Mouse (Mus musculus) stomach, postnatal 0 days (tissue): ENCODE data around the gene Hsd17b7. TPM values are rescaled to one million over a fixed set of nuclear protein-coding genes. Genes with fewer than 3 reads are reported as not detected.

Experiments
- ATAC-seq: fragments of 200-750 bp; cut with Nextera tagmentation; 2 replicates; pipeline ENCODE4 v1.8.0; 2017; ENCODE audit not compliant: low FRiP score, low TSS enrichment
- DNase-seq: peaks from one replicate; pipeline ENCODE4 v3.0.0-alpha.2; 2016; ENCODE audit warnings: low spot score
- H3K27ac ChIP-seq: fragments of 300-500 bp; sonication (generic); replicated peaks from 2 replicates; pipeline ENCODE4 v1.5.1; 2014; ENCODE audit warnings: mild to moderate bottlenecking, control low read depth
- H3K27me3 ChIP-seq: fragments of 300-500 bp; sonication (generic); 2 replicates; pipeline ENCODE4 v1.6.1; 2014; ENCODE audit warnings: low read length; ENCODE audit not compliant: control insufficient read depth, insufficient read depth
- H3K36me3 ChIP-seq: fragments of 300-500 bp; sonication (generic); 2 replicates; pipeline ENCODE4 v1.6.1; 2014; ENCODE audit warnings: low read length, mixed read lengths; ENCODE audit not compliant: control insufficient read depth, insufficient read depth
- H3K4me1 ChIP-seq: fragments of 300-500 bp; sonication (generic); replicated peaks from 2 replicates; pipeline ENCODE4 v1.6.1; 2014; ENCODE audit warnings: antibody characterized with exemption; ENCODE audit not compliant: control insufficient read depth, insufficient read depth
- H3K4me2 ChIP-seq: fragments of 300-500 bp; sonication (generic); replicated peaks from 2 replicates; pipeline ENCODE4 v1.6.1; 2014; ENCODE audit warnings: low read depth, mild to moderate bottlenecking, control low read depth, moderate library complexity
- H3K4me3 ChIP-seq: fragments of 300-500 bp; sonication (generic); 2 replicates; pipeline ENCODE4 v1.5.1; 2014; ENCODE audit warnings: low read depth, low read length, control low read depth
- H3K9ac ChIP-seq: fragments of 300-500 bp; sonication (generic); 2 replicates; pipeline ENCODE4 v1.6.1; 2014; ENCODE audit warnings: mild to moderate bottlenecking, low read length, control low read depth, mixed read lengths
- H3K9me3 ChIP-seq: fragments of 300-500 bp; sonication (generic); 2 replicates; pipeline ENCODE4 v1.6.1; 2016; ENCODE audit warnings: low read length; ENCODE audit not compliant: control insufficient read depth
- CTCF ChIP-seq: IDR thresholded peaks from 2 replicates; pipeline ENCODE4 v1.5.1; 2016; ENCODE audit warnings: antibody characterized with exemption, low read depth, mild to moderate bottlenecking, moderate library complexity
- EP300 ChIP-seq: optimal IDR thresholded peaks from 2 replicates; pipeline ENCODE3; 2016; ENCODE audit warnings: antibody characterized with exemption
- WGBS: fragments of 180-500 bp; shearing (Covaris S2); extraction: QIAGEN DNeasy Blood & Tissue Kit; methylation state at CpG from one replicate; pipeline ENCODE4 v1.1.7; 2014; 5-methylcytosine and 5-hydroxymethylcytosine counted together
- polyA plus RNA-seq: library from polyadenylated mRNA; unstranded; fragments of >200 nt; fragmentation: Nextera tagmentation; extraction: Ambion mirVana; gene quantifications from 2 replicates; pipeline ENCODE4 v1.2.1, GENCODE M21; 2015

Gene Hsd17b7
- polyA plus RNA-seq, result 28.9 and 38.8 TPM in 2 replicates

- peak; percentile 100 for ATAC-seq
- peak within 1 kb of the TSS; percentile 69 for H3K27ac ChIP-seq
- peak within 1 kb of the TSS; percentile 84 for H3K4me2 ChIP-seq
- 1% methylated on average over 48 of the region's 48 CpGs for WGBS
- peak; percentile 100 for DNase-seq
- H3K9me3 ChIP-seq, result no peaks in the 10 kb centered on the region
- peak within 1 kb of the TSS; percentile 55 for H3K9ac ChIP-seq
- H3K4me1 ChIP-seq, result 0 out of 2 replicates have a peak, but pooled peaks cover 3% of the 10 kb centered on the region
- H3K36me3 ChIP-seq, result 0 out of 2 replicates have a peak, but pooled peaks cover 2% of the 10 kb centered on the region
- TF ChIP-seq CTCF (peak; percentile 12; the same call in 1 of the 2 replicates), EP300 (no peak)
- H3K27me3 ChIP-seq, result no peaks in the 10 kb centered on the region
- H3K4me3 ChIP-seq, result peak within 1 kb of the TSS; percentile 54
These were observed at the start of gene Hsd17b7 for GRCm38 (mm10) chr1:169968792-169969515. Hsd17b7 (minus strand) TSS chr1:169969241.

- DNase-seq, result no peak
- Histone ChIP-seq H3K4me2 (no peak overlapping the region), H3K36me3 (no peaks in the 10 kb centered on the region), H3K27me3 (no peaks in the 10 kb centered on the region), H3K27ac (no peak overlapping the region), H3K9me3 (peaks cover 12% of the 10 kb centered on the region), H3K9ac (no peak overlapping the region), H3K4me1 (no peaks in the 10 kb centered on the region), H3K4me3 (no peak overlapping the region)
- TF ChIP-seq CTCF (no peak), EP300 (no peak)
- ATAC-seq, result no peak
- WGBS, result 78% methylated on average over 3 of the region's 3 CpGs
These were observed 45.7 kb upstream of the Hsd17b7 start for GRCm38 (mm10) chr1:170014784-170015183.

GRCm38 (mm10) chr1:170010716-170011505 lies 41.9 kb upstream of the Hsd17b7 start:
- WGBS, result 81% methylated on average over 15 of the region's 15 CpGs
- Histone ChIP-seq H3K4me3 (no peak overlapping the region), H3K9me3 (no peaks in the 10 kb centered on the region), H3K4me2 (no peak overlapping the region), H3K27me3 (no peaks in the 10 kb centered on the region), H3K27ac (0 out of 2 replicates have a peak overlapping the region, but pooled peaks have one; percentile 40), H3K4me1 (no peaks in the 10 kb centered on the region), H3K9ac (no peak overlapping the region), H3K36me3 (no peaks in the 10 kb centered on the region)
- DNase-seq (no peak), ATAC-seq (no peak)
- no peak for TF ChIP-seq EP300
- TF ChIP-seq CTCF, result no peak

- no peaks in the 10 kb centered on the region for H3K4me1 ChIP-seq
- WGBS, result 80% methylated on average over 1 of the region's 1 CpGs
- H3K36me3 ChIP-seq, result no peaks in the 10 kb centered on the region
- no peak overlapping the region for H3K9ac ChIP-seq
- H3K9me3 ChIP-seq, result no peaks in the 10 kb centered on the region
- H3K4me2 ChIP-seq, result no peak overlapping the region
- H3K27me3 ChIP-seq, result no peaks in the 10 kb centered on the region
- ATAC-seq, result no peak
- no peak for TF ChIP-seq EP300
- TF ChIP-seq CTCF, result no peak
- H3K27ac ChIP-seq, result no peak overlapping the region
- no peak overlapping the region for H3K4me3 ChIP-seq
- no peak for DNase-seq
These were observed 40.3 kb upstream of the Hsd17b7 start for GRCm38 (mm10) chr1:170009296-170009695.

- no peak for ATAC-seq
- H3K27ac ChIP-seq, result no peak overlapping the region
- H3K4me1 ChIP-seq, result no peaks in the 10 kb centered on the region
- no peaks in the 10 kb centered on the region for H3K9me3 ChIP-seq
- WGBS, result 56% methylated on average over 13 of the region's 13 CpGs
- H3K27me3 ChIP-seq, result no peaks in the 10 kb centered on the region
- no peak for TF ChIP-seq CTCF
- TF ChIP-seq EP300, result no peak
- no peak overlapping the region for H3K4me3 ChIP-seq
- no peak overlapping the region for H3K4me2 ChIP-seq
- DNase-seq, result no peak
- H3K9ac ChIP-seq, result no peak overlapping the region
- H3K36me3 ChIP-seq, result no peaks in the 10 kb centered on the region
These were observed 39.6 kb upstream of the Hsd17b7 start for GRCm38 (mm10) chr1:170008432-170009220.
